Mouse (Mus musculus) lung, embryonic 15.5 days (tissue): ENCODE measurements around the gene Kif16b. TPM values are rescaled to one million over a fixed set of nuclear protein-coding genes. Genes with fewer than 3 reads are reported as not detected.

Experiments
- ATAC-seq: fragments of 200-750 bp; cut with Nextera tagmentation; 2 replicates; pipeline ENCODE4 v1.8.0; 2017; ENCODE audit warnings: moderate number of reproducible peaks, borderline replicate concordance; ENCODE audit not compliant: low FRiP score, low TSS enrichment; ENCODE audit errors: extremely low read depth
- H3K27ac ChIP-seq: fragments of 300-500 bp; sonication (generic); 2 replicates; pipeline ENCODE4 v1.5.1; 2015; ENCODE audit warnings: moderate library complexity, mild to moderate bottlenecking, inconsistent platforms
- H3K27me3 ChIP-seq: fragments of 300-500 bp; sonication (generic); 2 replicates; pipeline ENCODE4 v1.6.1; 2015; ENCODE audit warnings: inconsistent platforms
- H3K36me3 ChIP-seq: fragments of 300-500 bp; sonication (generic); 2 replicates; pipeline ENCODE4 v1.6.1; 2015; ENCODE audit warnings: inconsistent platforms
- H3K4me1 ChIP-seq: fragments of 300-500 bp; sonication (generic); 2 replicates; pipeline ENCODE4 v1.6.1; 2015; ENCODE audit warnings: inconsistent platforms
- H3K4me2 ChIP-seq: fragments of 300-500 bp; sonication (generic); 2 replicates; pipeline ENCODE4 v1.6.1; 2015; ENCODE audit warnings: inconsistent platforms, mild to moderate bottlenecking, moderate library complexity
- H3K4me3 ChIP-seq: fragments of 300-500 bp; sonication (generic); 2 replicates; pipeline ENCODE4 v1.5.1; 2015; ENCODE audit warnings: mild to moderate bottlenecking, inconsistent platforms
- H3K9ac ChIP-seq: fragments of 300-500 bp; sonication (generic); 2 replicates; pipeline ENCODE4 v1.6.1; 2015; ENCODE audit warnings: inconsistent platforms
- H3K9me3 ChIP-seq: fragments of 300-500 bp; sonication (generic); 2 replicates; pipeline ENCODE4 v1.6.1; 2016; ENCODE audit warnings: inconsistent platforms
- WGBS: fragments of 180-500 bp; shearing (Covaris S2); methylation state at CpG from one replicate; pipeline ENCODE4 v1.1.7; 2015; 5-methylcytosine and 5-hydroxymethylcytosine counted together
- polyA plus RNA-seq: library from polyadenylated mRNA; unstranded; fragments of >200 nt; fragmentation: Nextera tagmentation; extraction: Ambion mirVana; gene quantifications from 2 replicates; pipeline ENCODE4 v1.2.1, GENCODE M21; 2015

The Kif16b gene
- polyA plus RNA-seq, 1 experiment from 2014 or later: 10.3 TPM

DNA sequence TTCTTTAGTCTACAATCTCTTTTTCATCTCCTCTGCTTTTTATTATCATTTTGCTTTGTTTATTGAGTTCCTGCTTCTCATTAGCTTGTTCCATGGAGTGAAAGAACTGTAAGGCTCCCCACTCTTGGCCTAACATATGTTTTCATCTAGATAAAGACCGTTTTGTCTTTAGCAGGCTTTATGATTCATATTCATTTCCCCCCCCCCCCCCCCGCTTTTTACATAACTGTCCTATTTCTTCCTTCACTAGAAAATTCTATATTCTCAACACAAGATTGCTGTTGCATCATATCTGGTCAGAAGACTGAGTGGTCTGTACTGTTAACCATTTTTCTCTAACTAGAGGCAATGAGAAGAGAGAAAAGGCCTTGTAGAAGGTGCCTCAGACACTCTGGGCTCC is 137.1 kb downstream of the Kif16b start:
- 47% methylated on average over 2 of the region's 2 CpGs for WGBS
- Histone ChIP-seq H3K9ac (no peak overlapping the region), H3K27me3 (no peaks in the 10 kb centered on the region), H3K4me2 (no peak overlapping the region), H3K9me3 (no peaks in the 10 kb centered on the region), H3K4me1 (no peaks in the 10 kb centered on the region), H3K4me3 (no peak overlapping the region), H3K36me3 (no peaks in the 10 kb centered on the region), H3K27ac (no peak overlapping the region)
- ATAC-seq: no peak

DNA sequence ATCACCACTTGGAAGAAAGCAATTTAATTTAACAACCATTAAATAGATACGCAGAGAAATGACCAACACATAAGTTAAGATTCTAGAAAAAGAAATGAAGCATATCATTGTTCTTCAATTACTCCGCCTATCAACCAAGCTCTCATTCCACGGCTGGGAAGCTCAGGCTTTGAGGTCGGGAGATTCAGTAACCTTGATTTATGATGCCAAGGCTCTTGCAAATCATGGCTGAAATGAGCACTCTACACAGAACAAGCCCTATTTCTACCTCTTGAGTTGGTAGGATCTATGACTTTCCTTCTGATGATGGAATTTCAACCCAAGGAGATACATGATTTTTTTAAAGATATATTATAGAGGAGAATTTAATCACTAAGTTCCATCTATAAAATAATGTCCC is 140.5 kb downstream of the Kif16b start:
- H3K9me3 ChIP-seq: no peaks in the 10 kb centered on the region
- no peak overlapping the region for H3K9ac ChIP-seq
- WGBS: 68% methylated on average over 4 of the region's 4 CpGs
- H3K27ac ChIP-seq: no peak overlapping the region
- H3K4me1 ChIP-seq: no peaks in the 10 kb centered on the region
- no peak overlapping the region for H3K4me2 ChIP-seq
- no peak overlapping the region for H3K4me3 ChIP-seq
- no peak for ATAC-seq
- no peaks in the 10 kb centered on the region for H3K27me3 ChIP-seq
- no peaks in the 10 kb centered on the region for H3K36me3 ChIP-seq

DNA sequence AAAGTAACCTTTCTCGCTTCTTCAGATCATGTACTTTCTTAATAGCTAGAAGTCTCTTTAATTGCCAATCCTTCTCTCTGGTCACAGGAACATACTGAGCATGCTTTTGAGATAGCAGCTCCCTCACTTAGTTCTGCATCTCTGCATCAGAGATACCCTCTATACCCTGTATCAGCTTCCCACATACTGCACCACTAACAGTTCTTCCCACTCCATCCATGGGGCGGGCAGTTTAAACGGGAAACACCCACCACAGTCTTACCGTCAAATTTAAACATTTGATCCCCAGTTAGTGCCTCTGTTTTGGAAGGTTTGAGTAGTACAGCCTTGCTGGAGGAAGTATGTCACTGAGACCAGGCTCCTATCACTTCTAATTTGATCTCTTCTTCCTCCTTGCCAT is 142.1 kb downstream of the Kif16b start:
- Histone ChIP-seq H3K36me3 (no peaks in the 10 kb centered on the region), H3K27me3 (no peaks in the 10 kb centered on the region), H3K4me2 (no peak overlapping the region), H3K4me1 (no peaks in the 10 kb centered on the region), H3K9me3 (no peaks in the 10 kb centered on the region), H3K4me3 (no peak overlapping the region), H3K9ac (no peak overlapping the region), H3K27ac (no peak overlapping the region)
- no peak for ATAC-seq
- 90% methylated on average over 4 of the region's 4 CpGs for WGBS

DNA sequence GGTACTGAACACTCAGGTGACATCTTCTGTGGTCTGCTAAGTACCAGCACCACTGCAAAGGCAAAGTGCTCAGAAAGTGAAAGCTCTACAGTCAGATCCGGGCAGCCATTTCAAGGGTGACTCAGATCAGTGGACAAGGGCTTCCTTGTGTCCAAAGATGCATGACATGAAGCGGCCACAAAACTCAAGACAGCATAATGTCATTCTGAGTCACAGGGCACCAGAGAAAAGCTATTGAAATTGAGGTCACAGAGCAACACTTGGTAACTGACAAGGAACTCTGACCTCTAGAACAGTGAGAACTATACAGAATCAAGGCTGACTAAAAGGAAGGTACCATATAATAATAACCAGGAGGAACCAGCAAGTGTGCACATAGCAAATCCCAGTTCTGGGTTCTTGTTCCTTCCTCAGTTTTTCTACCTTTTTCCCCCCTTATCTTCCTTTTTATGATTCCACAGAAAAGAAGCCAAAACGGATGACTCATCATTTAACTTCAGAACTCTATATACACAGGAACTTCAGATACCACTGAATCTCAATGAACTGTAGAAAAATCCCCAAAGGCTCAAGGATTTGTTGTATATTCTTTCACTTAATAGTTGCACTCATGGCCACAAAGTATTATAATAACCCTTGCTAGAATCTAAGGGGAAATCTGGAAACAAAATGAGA is 143.1 kb downstream of the Kif16b start:
- H3K4me3 ChIP-seq: no peak overlapping the region
- ATAC-seq: no peak
- no peaks in the 10 kb centered on the region for H3K36me3 ChIP-seq
- no peaks in the 10 kb centered on the region for H3K27me3 ChIP-seq
- no peak overlapping the region for H3K9ac ChIP-seq
- no peak overlapping the region for H3K27ac ChIP-seq
- no peaks in the 10 kb centered on the region for H3K9me3 ChIP-seq
- no peaks in the 10 kb centered on the region for H3K4me1 ChIP-seq
- H3K4me2 ChIP-seq: no peak overlapping the region
- 84% methylated on average over 3 of the region's 3 CpGs for WGBS

DNA sequence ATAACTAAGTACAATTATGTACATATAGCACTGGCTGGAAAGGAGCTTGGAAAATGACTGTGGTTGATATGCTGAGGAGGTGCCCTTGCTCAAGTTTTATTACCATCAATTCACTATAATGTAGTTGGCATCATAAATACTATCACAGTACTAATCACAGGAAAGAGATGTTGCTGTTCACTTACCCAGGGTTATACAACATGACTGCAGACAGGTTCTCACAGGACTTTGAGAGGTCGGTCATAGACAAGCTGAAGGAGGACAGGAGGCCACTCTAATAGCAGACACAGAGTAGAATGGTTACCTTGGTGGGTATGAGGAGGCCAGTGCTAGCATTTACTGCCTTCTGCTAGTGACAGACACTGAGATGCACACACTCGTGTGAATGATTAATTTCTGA is 162.0 kb downstream of the Kif16b start:
- Histone ChIP-seq H3K9me3 (no peaks in the 10 kb centered on the region), H3K27me3 (no peaks in the 10 kb centered on the region), H3K27ac (no peak overlapping the region), H3K9ac (no peak overlapping the region), H3K4me1 (no peaks in the 10 kb centered on the region), H3K4me2 (no peak overlapping the region), H3K36me3 (no peaks in the 10 kb centered on the region), H3K4me3 (no peak overlapping the region)
- 61% methylated on average over 2 of the region's 2 CpGs for WGBS
- no peak for ATAC-seq

DNA sequence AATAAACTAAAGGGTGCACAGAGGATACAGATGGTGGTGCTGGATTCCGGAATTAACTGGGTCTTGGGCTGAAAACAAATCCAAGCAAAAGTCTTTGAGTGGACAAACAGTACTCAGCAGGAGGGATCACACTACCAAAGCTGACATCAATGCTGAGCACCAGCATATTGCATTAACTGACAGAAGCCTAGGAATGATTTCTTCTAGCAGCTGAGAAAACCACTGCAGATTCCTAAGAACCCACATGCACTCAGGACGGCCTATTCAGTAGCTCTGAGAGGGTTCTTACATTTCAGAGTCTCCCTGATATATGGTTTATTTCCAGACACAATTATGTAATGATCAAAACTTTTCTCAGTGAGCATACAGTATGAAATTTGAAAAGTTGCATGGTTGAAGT is 162.8 kb downstream of the Kif16b start:
- Histone ChIP-seq H3K9me3 (no peaks in the 10 kb centered on the region), H3K27ac (no peak overlapping the region), H3K4me2 (no peak overlapping the region), H3K9ac (no peak overlapping the region), H3K4me1 (no peaks in the 10 kb centered on the region), H3K4me3 (no peak overlapping the region), H3K36me3 (no peaks in the 10 kb centered on the region), H3K27me3 (no peaks in the 10 kb centered on the region)
- no peak for ATAC-seq
- 80% methylated on average over 2 of the region's 2 CpGs for WGBS

DNA sequence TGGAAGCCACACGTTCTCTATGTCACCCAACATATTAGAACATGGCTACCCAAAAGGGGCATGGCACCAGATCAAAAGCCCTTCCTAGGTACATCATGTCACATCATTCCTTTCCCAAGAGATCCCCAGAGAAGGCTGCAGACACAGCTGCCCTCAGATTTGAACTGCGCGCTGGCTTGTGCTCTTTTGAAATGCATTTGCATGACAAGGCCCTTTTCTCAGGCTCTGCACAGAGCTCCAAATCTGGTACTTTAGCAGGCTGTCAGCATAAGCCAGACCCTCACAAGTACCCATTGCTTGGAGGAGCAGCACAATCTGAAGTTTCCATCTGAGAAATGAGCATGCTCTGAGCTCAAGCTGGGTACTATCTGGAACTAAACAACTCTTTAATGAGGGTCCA is 165.6 kb downstream of the Kif16b start:
- WGBS: 90% methylated on average over 3 of the region's 3 CpGs
- ATAC-seq: no peak
- Histone ChIP-seq H3K4me2 (no peak overlapping the region), H3K27ac (no peak overlapping the region), H3K4me1 (no peaks in the 10 kb centered on the region), H3K9me3 (no peaks in the 10 kb centered on the region), H3K4me3 (no peak overlapping the region), H3K36me3 (no peaks in the 10 kb centered on the region), H3K9ac (no peak overlapping the region), H3K27me3 (no peaks in the 10 kb centered on the region)

DNA sequence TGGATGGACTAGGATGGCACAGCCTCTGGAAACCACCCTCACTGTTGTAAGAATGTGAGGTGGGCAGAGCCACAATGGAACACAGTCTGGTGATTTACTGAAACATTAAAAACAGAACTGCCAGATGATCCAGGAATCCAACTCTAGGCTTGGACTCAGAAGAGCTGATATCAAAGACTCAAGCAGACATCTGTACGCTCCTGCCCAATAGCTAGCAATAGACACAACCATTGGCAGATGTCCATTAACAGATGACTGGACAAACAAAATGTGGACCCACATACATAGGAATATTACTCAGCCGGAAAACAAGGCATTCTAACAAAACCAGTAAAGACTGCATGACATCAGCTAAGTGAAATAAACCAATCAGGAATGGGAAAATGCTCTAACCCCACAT is 167.3 kb downstream of the Kif16b start:
- Histone ChIP-seq H3K27ac (no peak overlapping the region), H3K4me1 (no peaks in the 10 kb centered on the region), H3K27me3 (no peaks in the 10 kb centered on the region), H3K9ac (no peak overlapping the region), H3K36me3 (no peaks in the 10 kb centered on the region), H3K4me2 (no peak overlapping the region), H3K9me3 (no peaks in the 10 kb centered on the region), H3K4me3 (no peak overlapping the region)
- 91% methylated on average over 2 of the region's 2 CpGs for WGBS
- no peak for ATAC-seq

DNA sequence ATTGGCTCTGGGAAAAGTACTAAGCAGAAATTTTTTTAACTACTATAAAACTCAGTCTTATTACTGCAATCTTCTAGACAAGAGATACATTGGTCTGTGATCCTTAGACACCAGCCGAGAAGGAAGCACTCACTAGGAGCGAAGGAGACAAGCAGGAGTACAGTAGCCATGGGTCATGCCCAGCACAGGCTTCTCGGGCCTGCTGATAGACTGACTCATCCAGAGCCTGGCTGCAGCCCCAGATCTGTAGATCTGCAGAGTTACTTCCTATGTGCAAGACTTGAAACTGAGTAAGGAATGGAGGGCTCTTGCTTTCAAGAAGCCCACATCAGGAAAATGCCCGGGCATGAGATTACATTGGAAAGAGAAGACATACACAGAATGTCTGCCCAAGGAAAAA is 169.0 kb downstream of the Kif16b start:
- no peak overlapping the region for H3K4me3 ChIP-seq
- H3K36me3 ChIP-seq: no peaks in the 10 kb centered on the region
- H3K9me3 ChIP-seq: no peaks in the 10 kb centered on the region
- ATAC-seq: no peak
- no peak overlapping the region for H3K9ac ChIP-seq
- H3K27ac ChIP-seq: no peak overlapping the region
- no peaks in the 10 kb centered on the region for H3K27me3 ChIP-seq
- no peak overlapping the region for H3K4me2 ChIP-seq
- 65% methylated on average over 4 of the region's 4 CpGs for WGBS
- no peaks in the 10 kb centered on the region for H3K4me1 ChIP-seq

DNA sequence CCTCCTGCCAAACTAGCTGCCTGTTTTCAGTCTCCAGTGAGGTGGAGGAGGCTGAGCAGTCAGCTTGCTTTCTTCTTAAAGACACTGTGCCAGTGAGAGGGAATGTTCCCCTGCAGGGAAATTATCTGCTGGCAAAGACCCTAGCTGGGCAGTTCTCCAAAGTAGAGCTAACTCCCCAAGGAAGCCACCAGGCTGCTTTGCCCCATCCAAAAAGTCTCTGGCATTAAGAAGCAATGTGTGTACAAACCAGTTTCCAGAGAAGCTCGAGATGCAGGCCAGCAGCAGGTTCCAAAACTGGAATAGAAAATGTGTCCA is 169.6 kb downstream of the Kif16b start:
- Histone ChIP-seq H3K9me3 (no peaks in the 10 kb centered on the region), H3K36me3 (no peaks in the 10 kb centered on the region), H3K9ac (no peak overlapping the region), H3K4me2 (no peak overlapping the region), H3K27ac (peak overlapping the region; percentile 29; the same call in 1 of the 2 replicates), H3K27me3 (no peaks in the 10 kb centered on the region), H3K4me1 (no peaks in the 10 kb centered on the region), H3K4me3 (no peak overlapping the region)
- 33% methylated on average over 1 of the region's 1 CpGs for WGBS
- no peak for ATAC-seq

DNA sequence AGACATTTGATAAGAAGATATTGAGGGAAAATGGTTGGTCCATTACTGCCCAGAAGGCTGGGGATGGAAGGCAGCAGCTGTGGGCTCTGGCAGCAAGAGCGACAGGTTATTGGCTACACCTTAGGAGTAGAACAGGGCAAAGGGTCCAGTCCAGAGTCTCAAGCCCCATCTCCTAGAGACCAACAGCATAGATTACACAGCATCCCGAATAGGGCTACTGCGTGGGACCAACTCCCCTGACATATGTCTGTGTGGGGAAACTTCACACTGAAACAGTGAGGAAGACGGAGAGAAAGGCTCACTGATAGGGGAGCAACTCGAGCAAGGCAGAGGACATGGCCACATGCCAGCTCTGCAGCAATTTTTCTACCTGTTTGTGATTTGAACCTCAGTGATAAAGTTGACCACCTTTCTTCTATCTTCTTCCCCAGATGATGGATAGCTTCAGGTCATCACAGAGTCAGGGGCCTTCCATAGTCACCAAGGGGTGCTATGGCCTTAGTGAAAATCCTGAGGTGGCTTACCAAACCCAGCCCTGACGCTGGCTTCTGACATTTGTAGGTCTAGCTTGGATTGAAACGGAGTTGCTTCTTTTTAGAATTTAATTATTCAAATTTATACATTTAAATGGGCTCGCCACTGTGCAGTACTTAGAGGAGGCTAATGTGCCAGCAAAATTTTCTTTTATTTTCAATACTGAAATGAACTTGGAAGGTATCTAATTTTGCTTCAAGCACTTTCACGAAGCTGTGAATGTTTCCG is 170.1 kb downstream of the Kif16b start:
- no peaks in the 10 kb centered on the region for H3K27me3 ChIP-seq
- H3K27ac ChIP-seq: peak overlapping the region; percentile 29; the same call in 1 of the 2 replicates
- H3K4me2 ChIP-seq: no peak overlapping the region
- H3K9ac ChIP-seq: no peak overlapping the region
- no peak for ATAC-seq
- no peaks in the 10 kb centered on the region for H3K36me3 ChIP-seq
- H3K4me1 ChIP-seq: no peaks in the 10 kb centered on the region
- H3K4me3 ChIP-seq: no peak overlapping the region
- WGBS: 68% methylated on average over 10 of the region's 10 CpGs
- no peaks in the 10 kb centered on the region for H3K9me3 ChIP-seq

DNA sequence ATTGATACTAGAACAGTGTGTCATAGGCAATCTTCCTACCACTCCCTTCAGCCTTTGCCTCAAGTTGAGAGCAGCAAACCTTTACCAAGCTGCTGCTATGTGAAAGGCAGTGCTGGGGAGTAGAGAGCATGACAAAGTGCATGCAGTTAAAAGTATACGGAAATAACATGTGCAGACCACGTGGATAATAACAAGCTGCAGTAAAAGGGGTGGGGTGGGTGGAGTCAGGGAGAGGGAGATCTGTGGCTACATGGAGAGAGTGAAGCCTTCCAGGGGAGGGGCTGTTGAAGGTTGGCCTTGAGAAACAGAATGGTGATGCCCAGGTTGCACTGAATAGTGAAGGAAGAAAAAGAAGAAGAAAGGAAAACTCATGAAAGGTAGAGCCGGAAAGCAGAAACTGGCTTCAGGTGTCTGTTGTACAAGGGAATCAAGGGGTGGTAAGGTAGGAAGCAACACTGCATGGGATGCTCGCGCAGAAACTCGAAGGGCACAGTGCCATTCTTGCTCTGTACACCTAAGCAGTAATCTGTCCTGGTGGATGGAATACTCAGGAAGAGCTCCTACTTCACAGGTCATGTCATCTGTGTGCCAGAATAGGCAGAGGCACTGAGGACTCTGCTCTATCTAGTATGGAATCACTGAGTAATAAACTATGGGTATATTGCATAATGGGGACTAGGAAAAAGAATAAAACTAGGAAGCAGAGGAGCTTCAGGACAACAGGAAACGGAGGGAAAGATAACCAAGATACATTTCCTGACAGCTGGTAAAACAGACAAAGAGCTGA is 176.9 kb downstream of the Kif16b start:
- no peaks in the 10 kb centered on the region for H3K4me1 ChIP-seq
- H3K4me3 ChIP-seq: no peak overlapping the region
- no peak for ATAC-seq
- H3K9me3 ChIP-seq: no peaks in the 10 kb centered on the region
- H3K9ac ChIP-seq: no peak overlapping the region
- H3K36me3 ChIP-seq: no peaks in the 10 kb centered on the region
- no peaks in the 10 kb centered on the region for H3K27me3 ChIP-seq
- WGBS: 77% methylated on average over 7 of the region's 7 CpGs
- no peak overlapping the region for H3K4me2 ChIP-seq
- H3K27ac ChIP-seq: no peak overlapping the region
